Mouse (Mus musculus) gastrocnemius, postnatal 4 days (tissue): ENCODE measurements at regions not wholly inside any gene's neighbourhood (a gene's known extent, or its start where the extent isn't known, plus 50 kb on each side); places are given as distances from the start of the nearest gene placed in this dataset.

ENCODE experiments used
- DNase-seq, 2 experiments: peaks; one replicate each; pipeline ENCODE4 v3.0.0; 2021 to 2022; ENCODE audit warnings: low spot score in 2 of 2, mixed read lengths in 2 of 2

DNA sequence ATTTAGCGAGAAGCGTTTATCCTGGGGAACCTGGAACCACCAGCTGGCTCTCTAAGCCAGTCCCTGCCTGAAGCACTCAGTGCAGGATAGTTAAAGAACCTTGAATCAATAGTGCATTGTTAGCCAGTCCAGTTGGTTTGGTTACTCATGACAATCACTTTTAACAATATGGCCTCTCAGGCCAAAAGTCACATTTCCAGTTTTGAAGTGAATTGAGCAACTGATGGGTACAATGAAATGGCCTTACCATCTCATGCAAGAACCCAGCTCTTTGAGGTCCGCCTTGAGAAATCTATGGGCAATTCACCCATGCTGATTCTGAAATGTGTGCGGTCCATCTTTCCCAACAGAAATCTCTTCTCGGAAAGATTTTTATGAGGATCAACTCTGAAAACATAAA, 77.0 kb upstream of the Tmc1 start:
- DNase-seq: no peak

DNA sequence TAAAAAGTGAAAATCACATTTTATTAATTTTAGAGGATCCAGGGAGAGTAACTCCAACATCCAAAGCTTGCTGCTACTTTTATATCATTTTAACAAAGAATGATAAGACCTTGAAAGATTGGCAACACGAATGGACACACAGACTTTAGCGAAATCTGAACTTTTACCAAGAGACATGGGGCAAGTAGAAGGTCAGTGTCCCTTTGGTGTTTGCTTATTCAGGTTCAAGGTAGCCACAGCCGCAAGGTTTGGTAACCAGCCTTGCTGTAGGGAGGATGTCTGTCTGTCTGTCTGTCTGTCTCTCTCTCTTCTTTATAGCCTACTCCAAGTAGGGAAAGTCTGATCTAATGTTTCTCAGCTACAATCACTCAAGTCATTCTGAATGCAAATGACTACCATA, 75.0 kb upstream of the Tmc1 start:
- DNase-seq: no peak

DNA sequence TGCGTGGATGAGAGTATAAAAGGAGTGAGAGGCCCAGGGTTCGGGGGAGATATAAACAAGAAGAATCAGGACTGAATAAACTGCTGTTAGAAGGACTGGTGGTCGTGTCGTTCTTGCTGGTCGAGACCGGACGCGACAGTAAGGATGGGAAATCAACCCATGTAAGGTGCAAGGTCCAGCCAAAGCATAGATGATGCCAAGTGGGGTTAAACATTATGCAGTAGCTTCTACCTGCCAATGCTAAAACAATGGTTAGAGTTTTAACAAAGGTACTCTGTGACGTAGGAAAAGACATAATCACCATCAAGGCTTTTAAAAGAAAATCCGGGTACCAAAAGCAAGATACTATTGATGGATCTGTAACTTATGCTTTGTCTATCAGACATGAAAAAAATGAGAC, 58.4 kb upstream of the Tmc1 start:
- DNase-seq: no peak

DNA sequence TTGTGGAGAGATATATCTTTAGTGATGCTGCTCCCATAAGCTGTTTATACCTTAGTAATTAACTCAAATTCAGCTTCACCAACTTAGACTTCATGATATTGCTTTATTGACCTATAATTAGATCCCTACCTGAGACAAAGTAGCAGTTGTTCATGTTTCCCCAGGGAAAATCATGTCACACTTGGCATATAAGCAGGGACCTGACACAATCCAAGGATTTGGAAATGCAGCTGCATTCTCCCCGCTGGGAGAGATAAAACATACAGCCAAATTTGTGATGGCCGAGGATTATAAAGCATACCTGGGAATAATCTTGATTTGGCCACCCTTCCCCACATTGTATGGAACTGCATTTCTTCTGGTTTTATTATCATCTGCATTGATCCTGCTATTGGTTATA, 55.6 kb upstream of the Tmc1 start:
- DNase-seq: no peak

DNA sequence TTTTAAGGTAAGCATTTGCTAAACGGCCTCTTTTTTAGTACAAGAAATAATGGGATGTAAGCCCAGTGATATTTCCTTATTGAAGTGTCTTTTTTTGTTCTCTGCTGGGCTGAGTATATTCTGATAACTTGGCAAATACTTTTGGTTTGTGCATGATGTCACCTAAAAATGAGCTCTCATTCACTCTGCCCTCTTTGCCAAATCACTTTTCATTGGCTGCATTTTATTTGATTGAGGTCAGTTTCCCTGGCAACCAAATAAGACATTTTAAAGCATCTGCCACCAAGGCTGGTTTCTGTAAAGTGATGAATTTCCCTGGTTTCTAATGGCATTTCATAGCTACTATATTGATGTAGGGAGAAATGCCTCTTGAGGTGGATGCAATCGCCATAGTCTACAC, 50.4 kb upstream of the Tmc1 start:
- DNase-seq: no peak
